Mouse (Mus musculus): ENCODE measurements around the gene Smc3.

DNA sequence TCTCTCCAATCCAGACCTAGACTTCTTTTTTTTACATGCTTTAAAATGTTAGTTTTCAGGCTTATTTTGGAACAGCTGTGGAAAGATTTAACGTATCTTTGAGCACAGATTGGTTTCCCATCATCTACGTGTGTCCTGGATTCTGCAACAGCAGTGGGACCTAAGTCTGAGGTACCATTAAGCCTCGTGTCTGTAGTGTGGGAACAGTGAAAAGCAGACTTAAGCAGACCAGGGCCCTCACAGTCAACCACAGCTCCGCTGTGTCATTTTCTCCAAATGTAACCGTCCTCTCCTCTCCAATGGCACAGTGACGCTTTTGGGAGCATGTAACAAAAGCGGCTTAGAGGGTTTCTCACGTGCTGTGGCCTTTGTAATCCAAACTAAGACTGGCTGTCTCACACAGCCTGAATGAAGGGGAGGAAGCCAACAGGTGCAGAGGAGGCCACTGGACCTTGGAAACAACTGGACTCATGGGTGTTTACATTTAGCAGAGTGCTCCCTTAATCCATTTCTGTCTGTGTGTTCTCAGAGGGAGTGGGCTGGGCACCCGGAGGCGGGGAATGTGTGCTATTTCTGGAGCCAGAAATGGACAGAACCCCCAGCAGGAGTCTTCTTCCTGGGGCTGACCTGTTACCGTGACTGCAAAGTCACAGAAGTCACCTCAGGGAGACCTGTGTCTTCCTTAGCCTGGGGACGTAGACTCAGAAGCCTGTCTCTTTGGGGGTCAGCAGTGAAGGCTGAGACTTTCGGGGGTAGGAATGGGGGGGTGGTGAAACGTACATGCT, 61.9 kb downstream of the Smc3 start:
- no peak for TF ChIP-seq POLR2A (IDR thresholded peaks at IDR 0.05; ENCODE audit: insufficient read depth, low read length)
- no peak for TF ChIP-seq CTCF (IDR thresholded peaks at IDR 0.05; ENCODE audit: low read depth, low read length)

All from ES-Bruce4 (cell line).